Mouse (Mus musculus) hindbrain, embryonic 13.5 days (tissue): ENCODE results near the gene A930033H14Rik. TPM values are rescaled to one million over a fixed set of nuclear protein-coding genes. Genes with fewer than 3 reads are reported as not detected.

Experiments
- ATAC-seq: fragments of 200-750 bp; cut with Nextera tagmentation; 2 replicates; pipeline ENCODE4 v1.8.0; 2017; ENCODE audit warnings: moderate TSS enrichment; ENCODE audit not compliant: low FRiP score
- H3K27ac ChIP-seq: fragments of 300-500 bp; sonication (generic); 2 replicates; pipeline ENCODE4 v1.5.1; 2015; ENCODE audit warnings: inconsistent platforms, mild to moderate bottlenecking, moderate library complexity
- H3K27me3 ChIP-seq: fragments of 300-500 bp; sonication (generic); 2 replicates; pipeline ENCODE4 v1.6.1; 2015; ENCODE audit warnings: mild to moderate bottlenecking, inconsistent platforms
- H3K36me3 ChIP-seq: fragments of 300-500 bp; sonication (generic); 2 replicates; pipeline ENCODE4 v1.6.1; 2015; ENCODE audit warnings: mild to moderate bottlenecking, inconsistent platforms
- H3K4me1 ChIP-seq: fragments of 300-500 bp; sonication (generic); replicated peaks from 2 replicates; pipeline ENCODE4 v1.6.1; 2015; ENCODE audit warnings: inconsistent platforms
- H3K4me2 ChIP-seq: fragments of 300-500 bp; sonication (generic); 2 replicates; pipeline ENCODE4 v1.6.1; 2015; ENCODE audit warnings: inconsistent platforms, mild to moderate bottlenecking, moderate library complexity
- H3K4me3 ChIP-seq: fragments of 300-500 bp; sonication (generic); 2 replicates; pipeline ENCODE4 v1.5.1; 2015; ENCODE audit warnings: mild to moderate bottlenecking, inconsistent platforms
- H3K9ac ChIP-seq: fragments of 300-500 bp; sonication (generic); 2 replicates; pipeline ENCODE4 v1.6.1; 2015; ENCODE audit warnings: mild to moderate bottlenecking, inconsistent platforms
- H3K9me3 ChIP-seq: fragments of 300-500 bp; sonication (generic); 2 replicates; pipeline ENCODE4 v1.6.1; 2016; ENCODE audit warnings: inconsistent platforms
- WGBS: fragments of 180-500 bp; shearing (Covaris S2); methylation state at CpG from one replicate; pipeline ENCODE4 v1.1.7; 2015; 5-methylcytosine and 5-hydroxymethylcytosine counted together
- polyA plus RNA-seq: library from polyadenylated mRNA; unstranded; fragments of >200 nt; fragmentation: Nextera tagmentation; extraction: Ambion mirVana; gene quantifications from 2 replicates; pipeline ENCODE4 v1.2.1, GENCODE M21; 2015

The A930033H14Rik gene
- polyA plus RNA-seq, 1 experiment from 2014 or later: 1.4 TPM

DNA sequence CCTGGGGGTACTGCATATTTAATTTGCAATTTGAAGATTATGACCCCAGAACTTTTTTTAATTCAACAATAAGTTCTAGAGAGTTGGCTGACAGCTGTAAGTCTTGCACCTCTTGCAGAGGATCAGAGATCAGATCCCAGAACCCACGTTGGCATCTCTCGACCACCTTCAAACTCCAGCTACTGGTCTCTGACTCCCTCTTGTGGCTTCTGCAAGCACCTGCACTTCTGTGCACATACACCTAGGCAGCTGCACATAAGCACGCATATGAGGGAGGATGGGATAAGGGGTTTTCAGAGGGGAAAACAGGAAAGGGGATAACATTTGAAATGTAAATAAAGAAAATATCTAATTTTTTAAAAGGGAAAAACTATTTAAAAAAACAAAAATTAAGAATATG, 4.2 kb downstream of the A930033H14Rik start:
- Histone ChIP-seq H3K27ac (no peak overlapping the region), H3K4me1 (peaks cover 17% of the 10 kb centered on the region), H3K27me3 (no peaks in the 10 kb centered on the region), H3K36me3 (no peaks in the 10 kb centered on the region), H3K9ac (no peak overlapping the region), H3K4me3 (no peak overlapping the region), H3K4me2 (no peak overlapping the region), H3K9me3 (no peaks in the 10 kb centered on the region)
- no peak for ATAC-seq
- WGBS: 93% methylated on average over 3 of the region's 3 CpGs

DNA sequence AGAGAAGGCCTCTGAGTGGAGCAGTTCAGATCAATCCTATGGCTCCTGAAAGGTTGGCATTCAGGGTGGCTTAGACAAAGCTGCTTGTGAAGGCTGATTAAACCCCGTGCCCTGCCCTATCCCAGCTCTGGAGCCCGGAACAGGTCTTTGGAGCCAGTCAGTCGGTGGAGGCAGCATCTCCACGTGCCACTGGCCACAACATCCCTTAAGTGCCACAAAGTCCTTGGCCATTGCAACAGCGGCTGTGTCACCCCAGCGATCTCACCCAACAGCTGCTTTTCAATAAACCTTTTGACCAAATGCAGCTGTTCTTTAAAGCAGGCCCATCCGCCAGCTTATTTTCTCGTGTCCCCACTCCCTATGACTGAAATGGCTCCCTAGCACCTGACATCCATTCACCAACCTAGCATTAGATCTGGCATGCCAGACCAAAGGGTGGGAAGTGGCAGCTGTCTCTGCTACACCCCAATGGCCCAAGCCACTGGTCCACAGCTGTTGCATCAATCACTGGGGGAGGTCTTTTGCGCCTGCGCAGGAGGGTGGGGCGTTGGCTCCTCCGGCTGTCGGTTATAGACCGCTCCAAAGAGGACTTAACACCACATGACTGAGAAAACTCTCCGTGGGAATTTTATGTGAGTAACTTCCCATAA, 4.8 kb downstream of the A930033H14Rik start:
- Histone ChIP-seq H3K4me3 (no peak overlapping the region), H3K27ac (no peak overlapping the region), H3K36me3 (no peaks in the 10 kb centered on the region), H3K27me3 (no peaks in the 10 kb centered on the region), H3K9ac (no peak overlapping the region), H3K4me2 (no peak overlapping the region), H3K9me3 (no peaks in the 10 kb centered on the region), H3K4me1 (peaks cover 14% of the 10 kb centered on the region)
- WGBS: 87% methylated on average over 15 of the region's 15 CpGs
- ATAC-seq: no peak

DNA sequence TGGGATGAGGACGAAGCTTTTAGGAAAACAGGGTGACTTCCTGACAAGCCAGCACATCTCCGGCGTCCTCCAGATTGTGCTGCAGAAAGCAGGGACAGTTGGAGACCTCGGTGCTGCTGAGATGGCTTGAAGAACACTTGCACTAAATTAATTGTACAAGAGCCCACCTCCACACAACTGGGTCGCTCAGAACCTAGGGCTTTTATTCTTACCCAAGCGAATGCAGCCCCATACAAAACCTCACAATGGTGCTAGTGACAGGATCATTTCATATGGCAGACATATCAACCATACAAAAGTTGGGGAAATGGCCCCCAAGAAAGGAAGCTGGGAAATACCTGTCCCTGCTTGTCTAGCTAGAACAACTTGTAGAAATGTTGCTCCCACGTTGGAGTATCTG, 5.4 kb downstream of the A930033H14Rik start:
- H3K4me2 ChIP-seq: no peak overlapping the region
- H3K4me3 ChIP-seq: no peak overlapping the region
- H3K27ac ChIP-seq: no peak overlapping the region
- no peaks in the 10 kb centered on the region for H3K27me3 ChIP-seq
- no peaks in the 10 kb centered on the region for H3K9me3 ChIP-seq
- 85% methylated on average over 7 of the region's 7 CpGs for WGBS
- peaks cover 14% of the 10 kb centered on the region for H3K4me1 ChIP-seq
- no peak for ATAC-seq
- no peaks in the 10 kb centered on the region for H3K36me3 ChIP-seq
- no peak overlapping the region for H3K9ac ChIP-seq

DNA sequence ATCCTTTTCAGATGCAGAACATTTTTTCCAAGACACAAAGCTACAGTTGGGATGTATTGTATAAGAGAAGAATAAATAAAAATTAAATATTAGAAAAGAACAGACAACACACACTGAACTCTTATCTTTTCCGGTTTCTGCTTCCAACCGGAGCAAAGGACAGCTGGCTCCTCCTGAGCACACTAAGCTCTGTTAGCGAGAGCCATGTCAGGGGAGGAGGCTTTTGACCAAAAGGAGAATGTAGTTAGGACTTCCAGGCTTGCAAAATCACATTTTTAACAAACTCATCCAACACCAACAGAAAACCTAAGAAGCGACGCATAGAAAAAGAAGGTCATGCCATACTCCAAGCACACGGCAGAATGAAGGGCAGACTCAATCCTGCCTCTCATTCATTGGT, 6.8 kb downstream of the A930033H14Rik start:
- Histone ChIP-seq H3K4me2 (no peak overlapping the region), H3K9me3 (no peaks in the 10 kb centered on the region), H3K27me3 (no peaks in the 10 kb centered on the region), H3K9ac (no peak overlapping the region), H3K4me1 (0 out of 2 replicates have a peak, but pooled peaks cover 4% of the 10 kb centered on the region), H3K36me3 (no peaks in the 10 kb centered on the region), H3K4me3 (no peak overlapping the region), H3K27ac (no peak overlapping the region)
- ATAC-seq: no peak
- WGBS: 94% methylated on average over 6 of the region's 6 CpGs

DNA sequence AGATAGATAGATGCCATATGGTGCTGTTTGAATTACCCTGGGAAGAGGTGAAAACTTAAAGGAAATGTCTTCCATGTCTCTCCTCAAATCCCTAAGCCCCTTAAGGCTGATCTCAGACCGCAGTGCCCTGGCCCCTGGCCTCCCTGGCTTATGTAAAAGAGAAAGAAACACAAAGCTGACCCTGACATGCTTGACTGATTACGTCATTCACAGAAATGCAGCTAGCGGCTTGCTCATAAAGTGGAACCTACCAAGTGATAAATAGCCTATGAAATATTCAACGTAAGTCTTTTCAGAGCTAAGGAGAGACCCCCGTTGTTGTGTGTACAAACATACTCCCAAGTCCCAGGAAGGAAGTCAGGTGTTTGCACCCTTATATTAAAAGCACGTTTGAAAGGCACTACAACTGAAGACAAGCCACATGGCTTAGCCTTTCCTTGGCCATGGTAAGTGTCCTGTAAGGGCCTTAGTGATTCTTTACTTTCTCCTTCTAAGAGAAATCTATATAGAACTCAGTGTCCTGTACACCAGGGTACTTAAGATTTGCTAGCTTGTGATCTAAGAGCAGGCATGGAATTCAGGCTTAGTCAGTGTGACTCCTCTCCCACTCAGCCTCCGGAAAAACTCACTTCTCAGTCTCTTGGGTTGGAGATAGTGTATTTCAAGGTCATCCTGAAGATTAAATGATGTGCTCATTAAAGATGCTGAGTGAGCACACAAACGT, 8.1 kb downstream of the A930033H14Rik start:
- Histone ChIP-seq H3K36me3 (no peaks in the 10 kb centered on the region), H3K27me3 (no peaks in the 10 kb centered on the region), H3K4me2 (no peak overlapping the region), H3K27ac (no peak overlapping the region), H3K9ac (no peak overlapping the region), H3K4me1 (0 out of 2 replicates have a peak, but pooled peaks cover 4% of the 10 kb centered on the region), H3K4me3 (no peak overlapping the region), H3K9me3 (no peaks in the 10 kb centered on the region)
- ATAC-seq: no peak
- 38% methylated on average over 8 of the region's 8 CpGs for whole genome bisulfite sequencing

DNA sequence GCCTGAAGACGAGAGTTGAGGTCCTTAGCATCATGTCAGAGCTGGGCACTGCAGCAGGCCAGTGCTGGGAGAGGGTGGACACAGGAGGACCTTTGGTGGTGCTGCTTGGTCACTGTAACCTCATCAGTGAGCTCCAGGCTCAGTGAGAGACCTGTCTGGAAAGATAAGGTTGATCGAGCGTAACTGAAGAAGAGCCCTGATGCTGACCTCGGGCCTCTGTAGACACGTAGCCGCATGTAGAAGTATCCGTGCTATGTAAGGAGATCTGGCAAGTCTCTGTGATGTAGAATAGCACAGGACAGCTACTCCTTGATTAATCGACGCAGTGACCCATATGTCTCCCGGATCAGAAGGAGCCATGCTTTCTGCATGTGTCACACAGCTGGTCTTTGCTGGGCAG, 19.2 kb downstream of the A930033H14Rik start:
- 92% methylated on average over 10 of the region's 10 CpGs for WGBS

DNA sequence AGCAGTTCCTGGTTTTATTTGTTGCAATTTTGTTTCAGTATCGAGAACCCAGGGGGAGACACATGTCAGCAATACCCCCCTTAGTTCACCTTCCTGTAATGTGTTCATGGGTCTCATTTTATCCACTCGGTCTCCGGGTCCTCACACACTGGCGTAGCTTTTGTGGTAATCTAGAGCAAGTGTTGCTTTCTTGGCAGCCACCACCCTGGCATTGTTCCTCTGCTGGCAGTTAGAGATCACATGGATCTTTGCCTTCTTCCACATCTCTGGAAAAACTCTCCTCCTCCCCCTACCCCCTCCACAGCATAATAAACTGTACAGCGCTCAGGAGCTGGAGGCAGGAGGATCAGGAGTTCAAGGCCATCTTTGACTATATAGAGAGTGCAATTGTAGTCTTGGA, 20.6 kb downstream of the A930033H14Rik start:
- Histone ChIP-seq H3K4me3 (no peak overlapping the region), H3K9me3 (no peaks in the 10 kb centered on the region), H3K27me3 (no peaks in the 10 kb centered on the region), H3K4me1 (no peaks in the 10 kb centered on the region), H3K4me2 (no peak overlapping the region), H3K36me3 (no peaks in the 10 kb centered on the region), H3K27ac (no peak overlapping the region), H3K9ac (no peak overlapping the region)
- ATAC-seq: no peak
- WGBS: 92% methylated on average over 5 of the region's 5 CpGs

More for the DNA sequence above, 19.2 kb downstream of the A930033H14Rik start:
- no peak for ATAC-seq
- no peaks in the 10 kb centered on the region for H3K4me1 ChIP-seq
- no peak overlapping the region for H3K9ac ChIP-seq
- no peak overlapping the region for H3K4me3 ChIP-seq
- no peak overlapping the region for H3K4me2 ChIP-seq
- H3K9me3 ChIP-seq: no peaks in the 10 kb centered on the region
- no peaks in the 10 kb centered on the region for H3K36me3 ChIP-seq
- no peaks in the 10 kb centered on the region for H3K27me3 ChIP-seq
- no peak overlapping the region for H3K27ac ChIP-seq

DNA sequence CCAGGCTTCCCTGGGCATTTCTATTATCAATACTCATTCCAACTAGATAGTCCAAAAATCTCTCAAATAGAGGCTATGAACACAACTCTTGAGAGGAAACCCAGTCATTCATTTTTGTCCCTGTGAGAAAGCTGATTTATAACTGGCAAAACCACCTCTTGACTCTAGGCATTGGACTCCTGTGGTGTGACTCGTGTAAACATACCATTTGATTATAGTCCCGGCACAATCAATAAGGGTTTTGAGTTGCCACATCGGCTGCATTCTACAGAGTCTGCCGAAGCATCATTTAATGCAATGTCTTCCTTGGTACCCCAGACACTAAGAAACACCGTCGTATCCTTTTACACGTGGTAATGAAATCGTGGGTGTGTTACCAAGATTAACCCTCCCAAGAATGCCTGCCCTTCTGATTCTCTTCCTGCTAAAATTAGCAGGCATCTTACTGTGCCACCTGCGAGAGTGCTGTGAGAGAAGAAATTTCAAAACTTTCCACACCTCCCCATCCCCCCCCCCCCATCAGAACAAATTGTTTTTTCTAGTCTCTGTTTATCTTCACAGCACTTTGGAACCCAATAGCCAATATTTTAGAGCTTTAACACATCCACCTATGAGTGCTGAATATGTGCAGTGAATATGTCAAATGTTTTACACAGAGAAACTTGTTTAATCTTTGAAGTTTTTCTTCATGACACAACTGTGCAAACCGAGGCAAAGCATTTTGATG, 22.3 kb downstream of the A930033H14Rik start:
- Histone ChIP-seq H3K36me3 (no peaks in the 10 kb centered on the region), H3K4me3 (no peak overlapping the region), H3K9ac (no peak overlapping the region), H3K4me2 (no peak overlapping the region), H3K4me1 (no peaks in the 10 kb centered on the region), H3K9me3 (no peaks in the 10 kb centered on the region), H3K27ac (no peak overlapping the region), H3K27me3 (no peaks in the 10 kb centered on the region)
- no peak for ATAC-seq
- WGBS: 84% methylated on average over 10 of the region's 10 CpGs

DNA sequence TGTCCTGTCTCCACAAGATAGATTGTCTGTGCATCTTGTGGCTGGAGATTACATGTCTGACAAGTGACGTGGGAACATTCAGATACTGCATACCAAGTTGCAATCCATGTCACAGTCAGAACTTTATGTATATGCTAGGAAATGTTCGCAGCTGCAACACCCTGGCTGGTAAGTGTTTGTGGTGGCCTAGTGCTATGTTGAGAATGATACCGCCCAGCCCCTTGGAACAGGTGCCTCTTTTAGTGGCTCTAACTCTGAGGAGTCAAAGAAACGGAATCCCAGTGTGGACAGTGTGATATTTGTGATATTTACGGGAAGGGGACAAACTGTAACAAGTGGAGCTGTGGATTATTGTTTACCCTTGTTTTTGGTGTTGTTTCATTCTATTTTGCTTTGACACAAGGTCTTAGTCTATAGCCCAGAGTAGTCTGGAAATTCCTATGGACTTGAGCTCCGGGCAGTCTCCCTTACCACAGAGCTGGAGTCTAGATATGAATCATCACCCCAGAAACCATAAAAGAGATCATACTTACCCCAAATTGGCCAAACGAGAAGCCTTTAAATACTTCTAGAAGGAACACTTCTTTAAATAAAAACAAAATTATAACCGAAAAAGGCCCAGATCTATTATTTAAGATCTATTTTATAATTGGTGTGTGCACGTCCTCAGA, 25.0 kb downstream of the A930033H14Rik start:
- no peak for ATAC-seq
- 90% methylated on average over 9 of the region's 9 CpGs for WGBS
- no peaks in the 10 kb centered on the region for H3K36me3 ChIP-seq

DNA sequence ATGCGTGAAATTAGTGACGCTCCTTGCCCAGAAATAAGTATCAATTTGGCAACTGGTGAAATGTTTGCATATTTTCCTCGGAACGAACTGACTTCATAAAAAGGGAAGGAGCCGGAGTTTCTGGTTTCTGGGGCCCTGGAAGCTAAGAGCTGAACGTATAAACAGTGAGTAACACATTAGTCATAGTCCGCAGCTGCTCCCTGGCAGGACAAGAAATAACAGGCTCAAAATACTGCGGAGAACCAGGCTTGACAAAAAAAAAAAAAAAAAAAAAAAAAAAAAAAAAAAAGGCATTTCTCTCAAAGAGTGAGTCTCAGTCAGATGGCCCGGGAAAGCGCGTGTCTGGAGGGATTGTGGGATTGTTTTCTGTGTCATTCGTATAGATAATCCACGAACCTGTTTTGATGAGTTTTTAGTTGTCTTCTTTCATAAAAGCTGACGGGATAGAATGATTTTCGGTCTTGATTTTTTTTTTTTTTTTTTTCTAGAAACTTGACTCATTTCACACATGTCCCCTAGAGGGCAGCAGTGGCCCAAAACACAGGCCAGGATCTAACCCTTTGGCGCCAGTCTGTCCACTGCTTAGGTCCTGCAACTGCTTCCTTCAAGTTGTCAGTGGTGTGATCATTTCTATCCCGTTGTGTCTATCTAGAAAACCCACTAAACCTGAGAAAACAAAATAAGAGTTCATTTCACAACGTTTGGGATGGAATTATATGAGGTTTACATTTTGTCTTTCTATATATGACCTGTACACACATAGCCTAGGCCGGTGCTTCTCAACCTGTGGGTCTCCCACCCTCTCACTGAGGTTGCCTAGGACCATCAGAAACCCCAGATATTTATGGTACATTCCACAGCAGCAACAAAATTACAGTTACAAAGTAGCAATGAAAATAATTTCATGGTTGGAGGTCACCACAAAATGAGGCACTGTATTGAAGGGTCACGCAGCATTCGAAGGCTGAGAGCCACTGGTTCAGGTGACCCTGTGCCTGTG, 26.7 kb downstream of the A930033H14Rik start:
- Histone ChIP-seq H3K4me2 (peak overlapping the region; percentile 52), H3K9ac (no peak overlapping the region), H3K27ac (no peak overlapping the region), H3K4me1 (no peaks in the 10 kb centered on the region), H3K9me3 (peaks cover 3% of the 10 kb centered on the region; the same call in 1 of the 2 replicates), H3K27me3 (no peaks in the 10 kb centered on the region), H3K36me3 (no peaks in the 10 kb centered on the region), H3K4me3 (peak overlapping the region; percentile 31)
- 26% methylated on average over 21 of the region's 21 CpGs for WGBS
- ATAC-seq: 0 out of 2 replicates have a peak, but pooled peaks have one; percentile 63

More for the DNA sequence above, 25.0 kb downstream of the A930033H14Rik start:
- Histone ChIP-seq H3K4me1 (no peaks in the 10 kb centered on the region), H3K9me3 (peaks cover 3% of the 10 kb centered on the region; the same call in 1 of the 2 replicates), H3K4me2 (no peak overlapping the region), H3K4me3 (no peak overlapping the region), H3K27me3 (no peaks in the 10 kb centered on the region), H3K9ac (no peak overlapping the region), H3K27ac (no peak overlapping the region)

DNA sequence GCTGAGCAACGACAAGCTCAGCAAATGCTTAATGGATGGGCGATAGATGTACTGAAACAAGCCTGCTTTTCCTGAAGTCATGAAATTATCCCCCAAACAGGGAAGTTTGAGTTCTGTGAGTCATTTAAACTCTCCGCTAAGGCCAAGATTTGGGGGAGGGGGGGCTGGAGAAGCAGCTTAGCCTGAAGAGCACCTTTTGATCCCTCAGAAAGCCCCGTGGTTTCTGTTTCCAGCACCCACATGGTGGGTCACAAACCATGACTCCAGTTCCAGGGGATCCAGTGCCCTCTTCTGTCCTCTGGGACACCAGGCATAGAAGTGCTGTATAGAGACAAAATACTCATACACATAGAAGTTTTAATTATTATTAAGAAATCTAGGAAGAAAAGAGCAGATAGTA, 27.5 kb downstream of the A930033H14Rik start:
- H3K36me3 ChIP-seq: no peaks in the 10 kb centered on the region
- no peak overlapping the region for H3K4me3 ChIP-seq
- 85% methylated on average over 4 of the region's 4 CpGs for WGBS
- H3K27me3 ChIP-seq: no peaks in the 10 kb centered on the region
- no peak for ATAC-seq
- H3K4me1 ChIP-seq: no peaks in the 10 kb centered on the region
- no peak overlapping the region for H3K4me2 ChIP-seq
- no peak overlapping the region for H3K27ac ChIP-seq
- H3K9ac ChIP-seq: no peak overlapping the region
- H3K9me3 ChIP-seq: peaks cover 3% of the 10 kb centered on the region; the same call in 1 of the 2 replicates
